Mouse (Mus musculus) CH12F3 (cell line): ENCODE results near the gene Jarid2.

Source experiments
- in situ Hi-C: fragments of 300-500 bp; cut with MboI; formaldehyde crosslinking; loops from 2 replicates; pipeline ENCODE4 v1.14.3; 2020; ENCODE audit warnings: low sequenced_read_pairs

Gene Jarid2

DNA sequence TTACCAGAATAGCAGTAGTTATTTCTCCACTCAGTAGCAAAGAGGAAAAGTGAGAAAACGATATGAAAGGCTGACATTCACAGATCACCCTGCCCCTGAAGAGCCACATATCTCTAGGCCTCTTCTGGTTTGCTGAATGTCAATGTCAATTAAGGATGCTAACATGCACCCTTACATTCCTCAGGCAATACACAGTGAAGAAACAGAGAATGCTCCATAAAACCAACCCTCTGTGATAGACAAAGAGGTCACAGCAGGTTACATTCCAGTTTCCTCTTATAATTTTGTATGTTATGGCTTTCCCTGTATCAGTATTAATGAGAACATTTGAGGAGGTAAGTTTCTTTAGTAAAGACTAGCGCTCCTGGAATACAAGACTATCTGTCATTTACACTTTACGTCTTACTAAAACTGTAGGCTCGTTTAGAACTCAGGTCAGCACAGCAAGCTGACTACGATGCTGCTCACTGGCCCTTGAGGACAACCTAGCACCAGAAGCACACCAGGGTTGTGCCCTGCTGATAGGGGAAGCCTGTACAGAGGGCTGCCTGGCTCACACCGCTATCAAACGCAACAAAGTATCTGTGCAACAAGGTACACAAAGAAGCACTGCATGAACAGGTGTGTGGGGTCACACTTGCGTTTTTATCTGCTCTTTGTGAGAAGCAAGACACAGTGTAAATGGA, 224.4 kb downstream of the Jarid2 start:
- in situ Hi-C loops = no loop called here

- in situ Hi-C loops = no loop called here
Observed at GRCm38 (mm10) chr13:44954232-44954568, 224.9 kb downstream of the Jarid2 start.

- in situ Hi-C loops = no loop called here
Observed at GRCm38 (mm10) chr13:44955781-44956180, 226.5 kb downstream of the Jarid2 start.

DNA sequence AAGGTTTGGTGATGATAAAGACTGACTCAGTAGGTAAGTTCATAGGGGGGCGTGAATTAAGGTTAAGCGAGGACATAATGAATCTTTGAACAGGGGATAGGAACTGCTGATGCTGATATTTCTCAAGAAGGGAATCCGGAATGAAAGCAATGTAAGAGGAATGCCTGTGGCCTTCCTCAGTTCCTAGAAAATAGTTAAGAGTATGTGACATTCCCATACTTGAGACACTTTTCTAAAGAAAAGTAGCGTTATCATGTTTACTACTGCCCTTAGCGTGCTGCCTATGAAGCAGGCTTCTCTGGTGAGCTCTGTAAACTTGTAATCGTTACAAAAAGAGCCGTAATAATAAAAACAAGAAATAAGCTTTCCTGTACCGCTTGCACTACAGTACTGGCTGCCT, 227.8 kb downstream of the Jarid2 start:
- in situ Hi-C loops = no loop called here

- in situ Hi-C loops = no loop called here
Observed at GRCm38 (mm10) chr13:44960542-44961291, 231.4 kb downstream of the Jarid2 start.
